Mouse (Mus musculus) megakaryocyte-erythroid progenitor cell, adult 5 weeks (primary cell): Measurements from ENCODE around the gene Slc13a4. TPM values are rescaled to one million over a fixed set of nuclear protein-coding genes. Genes with fewer than 3 reads are reported as not detected.

ENCODE experiments used
- polyA plus RNA-seq: library from polyadenylated mRNA; stranded (reverse); fragments of >175 nt; gene quantifications from 2 replicates; pipeline ENCODE4 v1.2.3, GENCODE M21; 2012

Gene Slc13a4
- not detected in 2 replicates for polyA plus RNA-seq

GRCm38 (mm10) chr6:35308037-35308436, at the start of gene Slc13a4:
TSS of gene Slc13a4 (minus strand) at chr6:35308131.

GRCm38 (mm10) chr6:35326111-35326515, 18.2 kb upstream of the Slc13a4 start, which contains the start of gene Fam180a:
TSS of gene Fam180a (minus strand) at chr6:35326141.

Other genes with a start within 250 kb of the Slc13a4 start
- gene Cnot4, start 174.4 kb downstream of the Slc13a4 start, polyA plus RNA-seq, result 4.2 and 5.4 TPM in 2 replicates
- gene Nup205, start 130.7 kb downstream of the Slc13a4 start, polyA plus RNA-seq, result 4.2 and 4.8 TPM in 2 replicates
- not detected in 2 replicates for gene Fam180a, start 18.0 kb upstream of the Slc13a4 start, polyA plus RNA-seq
- 386 and 439 TPM in 2 replicates for gene Mtpn, start 231.8 kb upstream of the Slc13a4 start, polyA plus RNA-seq